ENCODE assay signal across 8 mouse cellular contexts in the genomic region with DNA sequence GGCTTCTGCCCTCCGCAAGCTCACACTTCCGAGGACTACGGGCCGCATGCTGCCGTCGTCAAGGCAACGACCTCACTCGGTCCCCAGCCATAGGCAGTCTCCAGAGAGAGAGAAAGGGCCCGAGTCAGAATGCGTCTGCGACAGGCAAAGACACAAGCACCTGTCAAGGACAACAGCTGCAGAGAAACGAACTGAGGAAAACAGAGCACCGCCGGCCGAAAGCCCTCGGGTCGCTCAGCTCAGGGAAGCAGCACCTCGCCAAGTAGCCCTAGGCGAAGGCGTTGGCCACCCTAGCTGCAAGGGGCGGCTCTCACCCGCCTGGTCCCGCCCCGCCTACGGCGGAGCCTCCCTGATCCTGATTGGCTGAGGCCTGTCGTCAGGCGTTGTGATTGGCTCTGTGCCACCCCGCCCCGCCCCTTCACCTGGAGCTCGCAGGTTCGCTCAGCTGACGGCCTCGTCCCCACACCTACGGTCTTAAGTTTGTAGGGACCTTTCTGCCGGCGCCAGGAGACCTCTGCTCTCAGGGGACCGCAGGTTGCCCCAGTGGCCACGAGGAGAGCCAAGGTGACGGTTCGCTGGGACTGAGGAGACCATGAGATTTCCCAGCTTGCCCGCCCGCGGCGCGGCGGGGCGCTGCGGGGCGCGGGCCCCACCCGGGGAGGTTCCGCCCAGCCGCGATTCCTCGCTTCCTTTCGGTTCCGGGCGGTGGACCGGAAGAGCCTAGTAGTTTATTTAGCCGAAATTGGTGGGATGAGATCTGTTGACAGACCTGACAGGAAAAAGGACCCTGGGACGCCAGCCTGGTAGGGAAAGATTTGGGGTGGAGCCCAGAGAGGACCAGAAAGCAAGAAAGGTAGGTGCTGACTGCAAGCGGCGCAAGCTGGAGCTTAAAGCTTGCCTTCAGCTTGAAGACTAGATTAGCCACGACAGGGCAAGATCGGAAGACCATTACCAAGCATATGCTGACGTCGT. TPM values are rescaled to one million over a fixed set of nuclear protein-coding genes. Genes with fewer than 3 reads are reported as not detected.
DNase-seq lines count a peak whose midpoint lies in the region; ATAC-seq and TF ChIP-seq lines count a peak whose summit lies in the region.

No protein-coding gene starts in this region.

- H3K4me1 ChIP-seq in ES-Bruce4 (ENCODE audit: control insufficient read depth, insufficient read depth, low read length): peaks cover 2% of the 10 kb centered on the region
- peaks cover 4% of the 10 kb centered on the region; the same call in 1 of the 2 replicates for H3K4me1 ChIP-seq in forebrain, embryonic 13.5 days
- peaks cover 7% of the 10 kb centered on the region; the same call in 1 of the 2 replicates for H3K4me1 ChIP-seq in liver, postnatal 0 days (ENCODE audit: insufficient read depth)
- no peaks in the 10 kb centered on the region for H3K4me1 ChIP-seq in neural tube, embryonic 14.5 days (ENCODE audit: control insufficient read depth, insufficient read depth, low read length)

- peak overlapping the region; percentile 92 for H3K4me3 ChIP-seq in ES-Bruce4 (ENCODE audit: low read depth, low read length)
- H3K4me3 ChIP-seq in forebrain, embryonic 13.5 days: peak overlapping the region; percentile 75
- peak overlapping the region; percentile 72 for H3K4me3 ChIP-seq in liver, postnatal 0 days (ENCODE audit: low read depth, low read length)
- peak overlapping the region; percentile 75 for H3K4me3 ChIP-seq in neural tube, embryonic 14.5 days (ENCODE audit: low read depth, low read length)

- no peaks in the 10 kb centered on the region for H3K9me3 ChIP-seq in ES-Bruce4 (replicated peaks; ENCODE audit: control insufficient read depth, insufficient read depth, low read length, poor library complexity, severe bottlenecking)
- H3K9me3 ChIP-seq in forebrain, embryonic 13.5 days (replicated peaks): no peaks in the 10 kb centered on the region
- H3K9me3 ChIP-seq in liver, postnatal 0 days (ENCODE audit: low read length): no peaks in the 10 kb centered on the region
- no peaks in the 10 kb centered on the region for H3K9me3 ChIP-seq in neural tube, embryonic 14.5 days (ENCODE audit: control insufficient read depth, low read length)

- ATAC-seq in cerebellum, adult (ENCODE audit: insufficient number of reproducible peaks, low FRiP score, low TSS enrichment): peak; percentile 96
- peak; percentile 99 for ATAC-seq in forebrain, embryonic 13.5 days
- peak; percentile 100 for ATAC-seq in liver, postnatal 0 days
- peak; percentile 99 for ATAC-seq in neural tube, embryonic 14.5 days (ENCODE audit: low read depth)

- DNase-seq in heart, postnatal 10 days: peak; percentile 92 to 93
- peak; percentile 80 for DNase-seq in large intestine, adult 2 months (ENCODE audit: low read depth, low spot score)
- DNase-seq in liver, postnatal 0 days: peak; percentile 97
- peak; percentile 96 for DNase-seq in testis, postnatal 10 days (ENCODE audit: low spot score)

- no peak for TF ChIP-seq POLR2A in ES-Bruce4 (IDR thresholded peaks at IDR 0.05; ENCODE audit: insufficient read depth, low read length)

- H3K36me3 ChIP-seq in ES-Bruce4 (ENCODE audit: control insufficient read depth, insufficient read depth, low read length, poor library complexity, severe bottlenecking): no peaks in the 10 kb centered on the region
- no peaks in the 10 kb centered on the region for H3K36me3 ChIP-seq in forebrain, embryonic 13.5 days (ENCODE audit: poor library complexity, severe bottlenecking)
- no peaks in the 10 kb centered on the region for H3K36me3 ChIP-seq in liver, postnatal 0 days (replicated peaks; ENCODE audit: insufficient read depth, low read length)
- H3K36me3 ChIP-seq in neural tube, embryonic 14.5 days (ENCODE audit: control insufficient read depth, insufficient read depth, low read length): no peaks in the 10 kb centered on the region

- H3K9ac ChIP-seq in ES-Bruce4 (ENCODE audit: low read depth, poor library complexity, severe bottlenecking): peak overlapping the region; percentile 70
- peak overlapping the region; percentile 63 for H3K9ac ChIP-seq in forebrain, embryonic 13.5 days
- H3K9ac ChIP-seq in liver, postnatal 0 days (replicated peaks): peak overlapping the region; percentile 66
- peak overlapping the region; percentile 54 for H3K9ac ChIP-seq in neural tube, embryonic 14.5 days (replicated peaks; ENCODE audit: low read depth, low read length)

- peak overlapping the region; percentile 92 for H3K27ac ChIP-seq in ES-Bruce4 (ENCODE audit: insufficient read depth, low read length)
- no peak overlapping the region for H3K27ac ChIP-seq in forebrain, embryonic 13.5 days
- H3K27ac ChIP-seq in liver, postnatal 0 days (ENCODE audit: low read depth): peak overlapping the region; percentile 73
- no peak overlapping the region; the same call in 1 of the 2 replicates for H3K27ac ChIP-seq in neural tube, embryonic 14.5 days (ENCODE audit: low read depth, low read length)

- peak; percentile 13 for TF ChIP-seq EP300 in ES-Bruce4 (IDR thresholded peaks at IDR 0.05; ENCODE audit: insufficient read depth, low read depth, low read length)
- no peak for TF ChIP-seq EP300 in liver, postnatal 0 days (IDR thresholded peaks at IDR 0.05; ENCODE audit: low read depth)

- TF ChIP-seq CTCF in ES-Bruce4 (IDR thresholded peaks at IDR 0.05; ENCODE audit: low read depth, low read length): no peak
- 0 out of 2 replicates have a peak, but pooled peaks have one; percentile 1 for TF ChIP-seq CTCF in liver, postnatal 0 days (IDR thresholded peaks at IDR 0.05; ENCODE audit: low read depth)

- H3K4me2 ChIP-seq in forebrain, embryonic 13.5 days: peak overlapping the region; percentile 97
- peak overlapping the region; percentile 91 for H3K4me2 ChIP-seq in liver, postnatal 0 days (ENCODE audit: low read depth, low read length)
- H3K4me2 ChIP-seq in neural tube, embryonic 14.5 days (ENCODE audit: low read depth, low read length): peak overlapping the region; percentile 95

- under 1% methylated on average over 68 of the region's 68 CpGs for WGBS in forebrain, embryonic 13.5 days
- WGBS in large intestine, adult 2 months: under 1% methylated on average over 68 of the region's 68 CpGs
- WGBS in liver, postnatal 0 days (ENCODE audit: insufficient replicate concordance): under 1% methylated on average over 68 of the region's 68 CpGs
- under 1% methylated on average over 68 of the region's 68 CpGs for WGBS in neural tube, embryonic 14.5 days

- intact Hi-C loops in heart, postnatal 10 days (cut with DNase I): loop anchor here (2.0 kb wide), 1 partner anchor 80 kb away; a partner anchor contains a TSS

- no peaks in the 10 kb centered on the region for H3K27me3 ChIP-seq in ES-Bruce4 (ENCODE audit: control insufficient read depth, insufficient read depth, low read length, poor library complexity, severe bottlenecking)
- peaks cover 26% of the 10 kb centered on the region for H3K27me3 ChIP-seq in forebrain, embryonic 13.5 days
- H3K27me3 ChIP-seq in liver, postnatal 0 days (ENCODE audit: insufficient read depth, low read length): peaks cover 5% of the 10 kb centered on the region; the same call in 1 of the 2 replicates
- H3K27me3 ChIP-seq in neural tube, embryonic 14.5 days (ENCODE audit: control insufficient read depth, insufficient read depth, low read length): no peaks in the 10 kb centered on the region

RNA-seq across cellular contexts. Expression of a gene that starts 1.0 kb away (rescaled TPM):
- polyA plus RNA-seq in ES-Bruce4 (2011; ENCODE audit: insufficient read depth, insufficient read length, low read depth, missing spikeins): 5.2 and 6.1 TPM in 2 replicates
- polyA plus RNA-seq in forebrain, embryonic 13.5 days (2015; fragmentation: Nextera tagmentation; extraction: Ambion mirVana): 1.4 and 2.1 TPM in 2 replicates
- total RNA-seq in heart, postnatal 10 days (2021): 1 to 10 TPM; 2.9 to 3.1 TPM
- polyA plus RNA-seq in large intestine, adult 2 months (2012; rRNA removed): 0.62 and 0.78 TPM in 2 replicates
- 0.73 and 0.90 TPM in 2 replicates for polyA plus RNA-seq in liver, postnatal 0 days (2015; fragmentation: Nextera tagmentation; extraction: Ambion mirVana)
- polyA plus RNA-seq in neural tube, embryonic 14.5 days (2014; fragmentation: Nextera tagmentation; extraction: Ambion mirVana): 11.1 and 15.3 TPM in 2 replicates

RNA-seq across cellular contexts. Expression of a gene that starts 40.9 kb away (rescaled TPM):
- polyA plus RNA-seq in ES-Bruce4 (2011; ENCODE audit: insufficient read depth, insufficient read length, low read depth, missing spikeins): 203 and 213 TPM in 2 replicates
- polyA plus RNA-seq in forebrain, embryonic 13.5 days (2015; fragmentation: Nextera tagmentation; extraction: Ambion mirVana): 337 and 342 TPM in 2 replicates
- total RNA-seq in heart, postnatal 10 days (2021): 10 to 100 TPM; 75.4 to 83.7 TPM
- 17.6 and 21.9 TPM in 2 replicates for polyA plus RNA-seq in large intestine, adult 2 months (2012; rRNA removed)
- 46.7 and 50.1 TPM in 2 replicates for polyA plus RNA-seq in liver, postnatal 0 days (2015; fragmentation: Nextera tagmentation; extraction: Ambion mirVana)
- 406 and 408 TPM in 2 replicates for polyA plus RNA-seq in neural tube, embryonic 14.5 days (2014; fragmentation: Nextera tagmentation; extraction: Ambion mirVana)

RNA-seq across cellular contexts. Expression of a gene that starts 55.4 kb away (rescaled TPM):
- polyA plus RNA-seq in ES-Bruce4 (2011; ENCODE audit: insufficient read depth, insufficient read length, low read depth, missing spikeins): 0.67 TPM in 1 of 2 replicates, not detected in the other
- polyA plus RNA-seq in forebrain, embryonic 13.5 days (2015; fragmentation: Nextera tagmentation; extraction: Ambion mirVana): not detected in 2 replicates
- not detected for total RNA-seq in heart, postnatal 10 days (2021)
- 0.15 TPM in 1 of 2 replicates, not detected in the other for polyA plus RNA-seq in large intestine, adult 2 months (2012; rRNA removed)
- not detected in 2 replicates for polyA plus RNA-seq in liver, postnatal 0 days (2015; fragmentation: Nextera tagmentation; extraction: Ambion mirVana)
- 0.37 and 0.56 TPM in 2 replicates for polyA plus RNA-seq in neural tube, embryonic 14.5 days (2014; fragmentation: Nextera tagmentation; extraction: Ambion mirVana)

Comparison
In these comparisons a context has a peak if more than half of its experiments do, and no peak if none do; other contexts are left out.
1. H3K27ac ChIP-seq: peak in ES-Bruce4 (single experiment) and liver, postnatal 0 days (single experiment); none in forebrain, embryonic 13.5 days (single experiment) and neural tube, embryonic 14.5 days (single experiment).
2. Peak in every context shown above with its lines, with median percentiles within 50 percentile points of each other: H3K4me3 ChIP-seq, H3K9ac ChIP-seq, ATAC-seq, H3K4me2 ChIP-seq and DNase-seq.